Mouse (Mus musculus): Measurements from ENCODE around the gene Hspa1a.
A peak's percentile ranks its signal among the peaks of the same experiment; 100 is the strongest.

GRCm38 (mm10) chr17:35011440-35011839, 39.5 kb upstream of the Hspa1a start:
- TF ChIP-seq CEBPB (IDR thresholded peaks at IDR 0.05; ENCODE audit: insufficient read depth, poor library complexity, severe bottlenecking) (no peak), POLR2A (IDR thresholded peaks at IDR 0.05; ENCODE audit: insufficient read length, low read depth) (peak; percentile 28), MYOD1 (IDR thresholded peaks at IDR 0.05; ENCODE audit: control insufficient read depth in 1 of 3, insufficient read length in 2 of 3, low read depth in 2 of 3) (no peak)
